Comparison of ENCODE assay signal across 9 mouse cellular contexts in the genomic region with DNA sequence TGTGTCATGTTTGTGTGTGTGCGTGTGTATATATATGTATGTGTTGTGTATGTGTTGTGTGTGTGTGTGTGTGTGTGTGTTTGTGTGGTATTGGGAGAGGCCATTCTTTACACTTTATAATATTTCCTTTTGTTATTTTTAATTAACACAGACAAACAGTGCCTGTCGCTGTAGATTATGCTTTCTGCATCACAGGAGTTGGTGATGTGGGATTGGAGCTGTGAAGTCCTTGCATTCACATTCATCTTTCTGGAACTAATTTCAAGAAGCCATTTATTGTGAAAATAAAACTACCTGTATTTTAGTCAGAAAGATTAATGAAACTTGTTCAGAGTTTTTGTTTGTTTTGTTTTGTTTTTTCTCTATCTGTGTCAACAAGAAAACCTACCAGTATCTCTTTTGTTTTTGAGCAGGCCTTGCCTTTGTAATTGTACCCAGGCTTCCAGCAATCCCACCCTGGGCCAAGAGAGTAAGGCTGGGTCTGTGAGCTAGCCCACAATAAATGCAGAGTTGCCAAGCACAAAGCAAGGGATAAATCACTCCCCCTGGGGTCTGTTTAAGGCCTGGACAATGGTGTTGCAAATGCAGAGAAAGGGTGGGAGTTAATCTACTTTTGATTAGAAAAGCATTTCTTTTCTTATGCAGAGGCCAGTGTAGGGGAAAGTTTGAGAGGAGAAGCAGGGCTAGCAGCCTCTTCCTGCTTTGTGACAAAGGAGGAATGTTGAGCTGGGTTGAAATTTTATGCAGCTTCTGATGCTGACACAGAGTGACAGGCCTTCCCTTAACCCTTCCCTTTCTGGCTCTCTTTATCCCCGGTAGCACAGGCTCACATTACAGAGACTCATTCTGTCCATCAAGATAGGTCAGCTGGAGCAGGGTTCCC.
DNase-seq lines count a peak whose midpoint lies in the region; ATAC-seq and TF ChIP-seq lines count a peak whose summit lies in the region.
"Had no signal": no experiment of that assay in that cellular context is flagged by ENCODE, and none has a peak within 500 bp of the region (broad histone marks: within the 10 kb centered on the region; RNA-seq: fewer than 3 reads in every experiment).

No protein-coding gene starts in this region.

- H3K4me2 ChIP-seq in limb, embryonic 12.5 days: no peak overlapping the region

- intact Hi-C loops in gastrocnemius, adult 2 months (cut with DNase I): no loop called here
- intact Hi-C loops in gastrocnemius, postnatal 14 days (cut with DNase I; ENCODE audit: low total_unique reads): no loop called here
- intact Hi-C loops in left cerebral cortex, adult 2 months (cut with DNase I): no loop called here

- H3K9ac ChIP-seq in limb, embryonic 12.5 days (replicated peaks): 0 out of 2 replicates have a peak overlapping the region, but pooled peaks have one; percentile 23

- H3K4me1 ChIP-seq in E14TG2a.4 (replicated peaks; ENCODE audit: low read depth, low read length): peaks cover 37% of the 10 kb centered on the region
- peaks cover 44% of the 10 kb centered on the region for H3K4me1 ChIP-seq in forebrain, embryonic 10.5 days
- H3K4me1 ChIP-seq in limb, embryonic 12.5 days (replicated peaks): peaks cover 18% of the 10 kb centered on the region

- H3K27me3 ChIP-seq in E14TG2a.4 (ENCODE audit: insufficient read depth, low read length): no peaks in the 10 kb centered on the region
- H3K27me3 ChIP-seq in forebrain, embryonic 10.5 days (ENCODE audit: poor library complexity, severe bottlenecking): no peaks in the 10 kb centered on the region
- H3K27me3 ChIP-seq in limb, embryonic 12.5 days: no peaks in the 10 kb centered on the region

- no peak for DNase-seq in gastrocnemius, adult 2 months
- DNase-seq in gastrocnemius, postnatal 14 days: no peak
- DNase-seq in forebrain, embryonic 10.5 days (ENCODE audit: extremely low spot score, low spot score): peak; percentile 54
- no peak for DNase-seq in left cerebral cortex, adult 2 months (ENCODE audit: extremely low spot score in 1 of 2, low spot score in 2 of 2)
- no peak for DNase-seq in right cerebral cortex, postnatal 25 days
- DNase-seq: kidney, postnatal 14 days had no signal

- H3K4me3 ChIP-seq in gastrocnemius, adult 2 months: no peak overlapping the region
- H3K4me3 ChIP-seq in E14TG2a.4 (replicated peaks; ENCODE audit: low read length): 0 out of 2 replicates have a peak overlapping the region, but pooled peaks have one; percentile 27
- no peak overlapping the region for H3K4me3 ChIP-seq in forebrain, embryonic 10.5 days
- no peak overlapping the region for H3K4me3 ChIP-seq in limb, embryonic 12.5 days (replicated peaks)
- no peak overlapping the region for H3K4me3 ChIP-seq in left cerebral cortex, adult 2 months

- WGBS in forebrain, embryonic 10.5 days: 30% methylated on average over 3 of the region's 3 CpGs
- 42% methylated on average over 3 of the region's 3 CpGs for WGBS in limb, embryonic 12.5 days

- no peaks in the 10 kb centered on the region for H3K9me3 ChIP-seq in E14TG2a.4 (ENCODE audit: low read length)
- H3K9me3 ChIP-seq in forebrain, embryonic 10.5 days: no peaks in the 10 kb centered on the region
- H3K9me3 ChIP-seq in limb, embryonic 12.5 days: no peaks in the 10 kb centered on the region

- no peak for TF ChIP-seq CTCF in gastrocnemius, adult 2 months (IDR thresholded peaks at IDR 0.05)
- TF ChIP-seq CTCF in E14TG2a.4 (conservative IDR thresholded peaks at IDR 0.05; ENCODE audit: low read length): no peak
- TF ChIP-seq CTCF in left cerebral cortex, adult 2 months (IDR thresholded peaks at IDR 0.05): no peak

- H3K36me3 ChIP-seq in E14TG2a.4 (ENCODE audit: insufficient read depth, low read length): no peaks in the 10 kb centered on the region
- 0 out of 2 replicates have a peak, but pooled peaks cover 3% of the 10 kb centered on the region for H3K36me3 ChIP-seq in forebrain, embryonic 10.5 days (replicated peaks)
- H3K36me3 ChIP-seq in limb, embryonic 12.5 days: no peaks in the 10 kb centered on the region

- H3K27ac ChIP-seq in gastrocnemius, adult 2 months: peak overlapping the region; percentile 54
- H3K27ac ChIP-seq in forebrain, embryonic 10.5 days: peak overlapping the region; percentile 77
- peak overlapping the region; percentile 74 for H3K27ac ChIP-seq in limb, embryonic 12.5 days
- H3K27ac ChIP-seq in left cerebral cortex, adult 2 months: no peak overlapping the region; the same call in 1 of the 2 replicates

- no peak; the same call in 1 of the 2 replicates for ATAC-seq in limb, embryonic 12.5 days (ENCODE audit: insufficient number of reproducible peaks, insufficient read depth, low FRiP score, low TSS enrichment, low read depth)
- ATAC-seq in megakaryocyte, adult 5-6 weeks (ENCODE audit: poor library complexity, severe bottlenecking): no peak
